Mouse (Mus musculus) kidney, postnatal 4 days (tissue): ENCODE measurements around the gene Zbtb39.
"Not testable (repeated sequence)": the region's sequence is repeated elsewhere in the genome, so short reads cannot be mapped to it uniquely, and the experiment has no call there.

Experiments used
- DNase-seq, 2 experiments: peaks; one replicate each; pipeline ENCODE4 v3.0.0; 2021; ENCODE audit warnings: mixed read lengths in 2 of 2

Zbtb39 gene

DNA sequence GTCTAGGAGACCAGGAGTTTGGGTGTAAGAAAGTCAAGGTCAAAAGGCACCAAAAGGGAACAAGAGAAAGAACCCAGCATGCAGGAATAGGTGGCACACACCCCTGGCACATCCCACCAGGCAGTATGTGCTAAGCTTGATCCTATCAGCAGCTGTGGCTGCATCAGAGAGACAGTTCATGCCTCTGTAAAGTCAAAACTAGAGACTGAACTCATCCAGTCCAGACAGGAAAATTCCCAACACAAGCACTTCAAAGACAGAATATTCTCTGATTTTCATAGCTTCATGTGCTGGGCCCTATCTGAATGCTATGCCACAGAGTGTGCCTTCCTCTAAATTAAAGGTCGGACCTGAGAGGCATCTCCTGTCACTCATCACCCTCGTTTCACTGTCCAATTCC lies 1.8 kb upstream of the Zbtb39 start:
- DNase-seq = no peak

DNA sequence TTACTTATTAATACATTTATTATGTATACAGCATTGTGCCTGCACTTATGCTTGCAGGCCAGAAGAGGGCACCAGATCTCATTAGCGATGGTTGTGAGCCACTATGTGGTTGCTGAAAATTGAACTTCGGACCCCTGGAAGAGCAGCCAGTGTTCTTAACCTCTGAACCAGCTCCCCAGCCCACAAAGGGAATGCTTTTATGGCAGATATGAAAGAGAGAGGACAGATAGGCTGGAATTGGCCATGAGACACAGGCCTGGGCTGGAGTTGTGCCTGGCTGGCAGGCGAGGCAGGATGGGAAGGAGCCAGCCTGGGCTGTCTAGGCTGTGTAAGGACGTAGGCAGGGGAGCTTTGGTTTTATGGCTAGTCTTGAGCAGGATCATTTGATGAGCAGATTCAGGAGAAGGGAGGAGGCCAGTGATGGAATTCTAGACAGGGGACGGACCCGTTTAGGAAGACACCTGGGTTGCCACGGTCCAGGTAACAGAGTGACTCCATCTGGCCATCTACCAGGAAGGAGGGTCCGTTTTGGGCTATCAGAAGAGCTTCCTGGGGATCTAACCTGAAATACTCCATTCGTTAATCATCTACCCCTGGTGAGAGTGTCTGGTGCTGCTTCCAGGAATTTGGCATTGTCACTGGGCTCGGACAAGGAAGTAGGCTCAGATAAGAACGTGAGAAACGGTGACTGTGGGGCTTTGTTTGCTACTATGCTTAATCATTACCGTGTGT lies 1.0 kb upstream of the Zbtb39 start:
- DNase-seq = peak; percentile 40 to 60

DNA sequence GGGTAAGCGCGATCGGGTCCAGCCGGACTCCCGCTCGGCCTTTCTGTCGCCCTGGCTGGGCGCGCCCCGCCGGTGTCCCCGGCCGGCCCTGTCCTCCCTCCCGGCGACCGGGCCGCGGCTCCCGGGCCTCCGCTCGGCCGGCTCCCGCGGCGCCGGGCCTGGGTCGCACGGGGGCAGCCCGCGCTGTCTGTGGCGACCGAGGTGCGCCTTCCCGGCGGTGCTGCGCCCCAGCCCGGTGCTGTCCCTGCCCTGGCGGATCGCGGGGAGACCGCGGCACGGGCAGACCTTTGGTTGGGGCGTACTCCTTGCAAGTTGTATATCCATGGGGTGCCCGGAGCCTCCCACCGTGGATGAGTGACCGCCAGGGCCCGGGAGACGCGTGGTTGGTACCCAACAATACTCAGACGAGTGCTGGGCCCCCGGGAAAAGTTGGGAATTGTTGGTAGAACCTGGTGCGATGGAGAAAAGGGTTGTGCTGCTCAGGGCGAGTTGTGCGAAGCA lies 373 bp downstream of the Zbtb39 start:
- peak; percentile 51 to 71 for DNase-seq

- DNase-seq = peak; percentile 74 to 78
Measured at GRCm38 (mm10) chr10:127744661-127745060, 5.3 kb downstream of the Zbtb39 start.

GRCm38 (mm10) chr10:127745886-127746285 lies 6.5 kb downstream of the Zbtb39 start:
- no peak for DNase-seq

- peak; percentile 61 to 72 for DNase-seq
Measured at GRCm38 (mm10) chr10:127747254-127747653, 7.9 kb downstream of the Zbtb39 start.

DNA sequence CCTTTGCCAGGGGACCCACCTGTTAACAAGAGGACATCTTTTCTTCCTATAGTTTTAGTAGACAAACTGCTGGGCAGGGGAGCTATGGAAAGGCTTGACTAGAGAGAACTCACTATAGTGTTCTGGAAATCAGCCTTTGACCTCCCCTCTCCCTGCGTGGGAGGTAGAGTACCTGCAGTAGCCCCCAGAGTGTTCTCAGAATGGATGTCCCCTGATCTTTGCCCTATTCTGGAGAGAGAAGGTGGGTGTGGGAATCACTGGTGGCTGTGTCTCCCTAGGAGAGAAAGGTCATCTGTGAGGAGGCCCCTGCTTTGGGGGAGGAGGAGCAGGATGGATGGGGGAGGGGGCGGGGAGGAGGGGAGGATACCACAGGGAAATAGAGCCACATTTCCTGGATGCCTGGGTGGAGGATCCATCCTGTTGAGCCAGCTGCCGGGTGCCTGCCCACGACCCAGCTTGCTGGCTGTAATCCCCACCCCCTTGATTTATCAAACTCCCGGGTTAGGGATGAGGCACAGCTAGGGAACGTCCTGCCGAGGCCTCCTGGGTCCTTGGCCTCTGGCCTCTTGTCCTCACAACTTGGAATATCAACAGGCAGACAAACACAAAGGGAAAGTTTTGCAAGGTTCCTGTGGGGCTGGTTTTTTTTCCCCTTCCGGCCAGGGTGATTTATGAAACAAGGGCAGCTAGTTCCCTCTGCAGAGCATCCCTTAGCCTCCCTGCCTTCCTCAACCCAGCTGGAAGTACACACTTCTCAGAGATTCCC lies 9.7 kb downstream of the Zbtb39 start:
- DNase-seq = peak; percentile 64 to 76

DNA sequence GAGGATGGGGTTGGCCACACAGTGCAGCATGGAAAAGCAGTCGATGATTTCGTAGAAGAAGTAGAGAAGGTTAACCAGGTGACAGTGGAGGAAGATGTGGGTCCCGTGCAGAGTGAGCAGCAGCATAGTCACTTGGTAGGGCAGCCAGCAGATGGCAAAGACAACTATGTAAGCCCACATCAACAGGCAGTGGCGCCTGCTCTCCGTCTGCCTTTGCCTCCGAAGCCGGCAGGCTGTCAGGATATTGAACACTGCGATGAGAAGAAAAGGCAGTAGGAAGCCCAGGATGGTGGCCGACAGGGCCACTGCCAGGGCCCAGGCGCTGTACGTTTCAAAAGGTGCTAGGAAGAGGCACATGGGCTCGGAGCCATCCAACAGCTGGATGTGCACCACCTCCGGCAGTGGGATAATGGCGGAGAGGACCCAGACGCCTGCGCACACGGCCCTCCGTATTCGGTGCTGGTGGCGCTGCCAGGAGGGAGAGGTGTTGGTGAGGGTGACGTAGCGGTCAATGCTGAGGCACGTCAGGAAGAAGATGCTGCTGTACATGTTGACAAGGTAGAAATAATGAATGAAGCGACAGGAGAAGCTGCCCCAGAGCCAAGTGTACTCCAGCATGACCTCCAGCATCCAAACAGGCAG lies 10.9 kb downstream of the Zbtb39 start:
- peak in 1 of 2 experiments; percentile 48 for DNase-seq

GRCm38 (mm10) chr10:127751548-127751947 lies 12.2 kb downstream of the Zbtb39 start, which contains the start of gene Gpr182:
Gene Gpr182 (minus strand): TSS chr10:127751732.
- DNase-seq = peak; percentile 50 to 70

- peak; percentile 63 to 69 for DNase-seq
Measured at GRCm38 (mm10) chr10:127754566-127755166, 15.3 kb downstream of the Zbtb39 start.

DNA sequence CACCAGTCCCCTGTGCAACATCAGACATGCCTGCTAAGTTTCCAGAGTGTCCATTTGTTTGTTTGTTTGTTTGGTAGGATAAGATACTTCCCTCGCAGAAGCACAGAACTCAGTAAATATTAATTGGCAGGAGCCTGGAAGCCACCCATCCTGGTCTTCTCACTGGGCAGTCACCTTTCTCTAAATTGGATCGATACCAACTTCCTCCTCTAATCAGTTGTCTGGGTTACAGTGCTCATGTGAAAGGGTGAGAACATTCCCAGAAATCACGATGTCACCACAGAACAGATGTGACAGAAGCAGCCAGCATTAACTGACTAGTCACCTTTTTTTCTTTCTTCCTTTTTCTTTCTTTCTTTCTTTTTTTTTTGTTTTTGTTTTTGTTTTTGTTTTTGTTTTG lies 15.9 kb downstream of the Zbtb39 start:
- DNase-seq = no peak

- DNase-seq = peak in 1 of 2 experiments; percentile 42
Measured at GRCm38 (mm10) chr10:127755770-127756468, 16.6 kb downstream of the Zbtb39 start.

- DNase-seq = no peak
Measured at GRCm38 (mm10) chr10:127759181-127760110, 20.1 kb downstream of the Zbtb39 start, which contains the start of the genes Rdh1 and Rdh16f1. Gene Rdh1 (plus strand): TSS chr10:127759721. Gene Rdh16f1 (plus strand): TSS chr10:127759787.

DNA sequence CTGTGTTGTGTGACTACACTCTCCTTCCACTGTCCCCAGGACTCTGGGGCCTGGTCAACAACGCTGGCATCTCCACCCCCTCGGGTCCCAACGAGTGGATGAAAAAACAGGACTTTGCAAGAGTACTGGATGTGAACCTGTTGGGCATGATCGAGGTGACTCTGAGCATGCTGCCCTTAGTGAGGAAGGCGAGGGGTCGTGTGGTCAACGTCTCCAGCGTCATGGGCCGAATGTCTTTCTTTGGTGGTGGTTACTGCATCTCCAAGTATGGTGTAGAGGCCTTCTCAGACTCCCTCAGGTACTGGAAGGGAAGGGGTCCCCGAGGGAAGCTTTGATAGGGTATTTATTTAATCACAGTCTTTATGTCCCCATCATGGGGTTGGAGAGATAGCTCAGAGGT lies 23.6 kb downstream of the Zbtb39 start:
- DNase-seq = not testable (repeated sequence)

GRCm38 (mm10) chr10:127763914-127764680 lies 24.8 kb downstream of the Zbtb39 start:
- DNase-seq = peak; percentile 51 to 66

DNA sequence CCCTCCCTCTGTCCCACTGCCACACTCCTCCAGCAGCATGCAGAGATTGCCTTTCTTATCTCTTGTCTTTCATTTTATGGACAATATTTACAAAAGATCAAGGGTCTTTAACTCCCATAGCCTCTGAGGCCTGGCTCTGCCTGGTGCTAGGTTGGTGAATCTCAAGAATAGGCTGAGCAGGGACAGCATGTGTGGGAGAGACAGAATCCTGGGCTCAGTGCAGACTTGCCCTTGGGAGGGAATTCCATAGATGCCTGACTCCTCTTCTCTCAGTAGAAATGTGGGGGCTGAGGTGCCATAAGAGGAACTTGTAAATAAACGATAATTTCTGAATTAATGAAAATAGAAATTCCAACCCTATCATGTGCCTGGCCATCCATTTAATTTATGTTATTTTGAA lies 27.2 kb downstream of the Zbtb39 start:
- DNase-seq = peak in 1 of 2 experiments; percentile 17

DNA sequence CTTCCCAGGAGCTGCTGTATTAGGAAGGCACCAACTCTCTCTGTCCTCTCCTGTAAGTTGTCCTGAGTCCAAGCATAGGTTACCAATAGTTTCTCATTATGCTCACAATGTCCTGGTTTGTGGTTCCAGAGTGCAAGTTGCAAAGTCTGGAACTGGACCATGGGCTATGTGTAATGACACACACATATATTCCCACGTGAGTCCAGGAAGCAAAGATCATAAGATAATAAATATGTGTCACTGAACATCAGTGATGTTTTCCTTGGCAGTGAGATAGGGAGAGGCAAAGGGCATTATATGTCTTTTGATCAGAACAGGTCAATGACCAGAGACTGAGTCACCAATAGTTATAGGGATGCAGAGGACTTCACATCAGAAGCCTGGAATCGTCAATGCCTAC lies 36.7 kb downstream of the Zbtb39 start, which contains the start of gene Rdh9:
Gene Rdh9, plus strand, starts transcription at position 376 of the 400 bp plus-strand sequence.
- no peak for DNase-seq

- not testable (repeated sequence) for DNase-seq
Measured at GRCm38 (mm10) chr10:127782321-127782720, 43.0 kb downstream of the Zbtb39 start.

- DNase-seq = not testable (repeated sequence)
Measured at GRCm38 (mm10) chr10:127785411-127785810, 46.1 kb downstream of the Zbtb39 start.
